Mouse (Mus musculus) c-Kit-positive CD71-negative TER-119-negative erythroid progenitor cells, embryonic 14.5 days (primary cell): ENCODE data around the gene Ppm1l.
"Not testable (repeated sequence)": the region's sequence is repeated elsewhere in the genome, so short reads cannot be mapped to it uniquely, and the experiment has no call there.

Source experiments
- DNase-seq: peaks from one replicate; pipeline ENCODE4 v3.0.0-alpha.2; 2013; ENCODE audit warnings: low read depth

The Ppm1l gene

GRCm38 (mm10) chr3:69372731-69373130, 56.1 kb downstream of the Ppm1l start:
- DNase-seq: no peak

- peak; percentile 13 for DNase-seq
Observed at GRCm38 (mm10) chr3:69373544-69374306, 57.1 kb downstream of the Ppm1l start.

GRCm38 (mm10) chr3:69374538-69374937, 57.9 kb downstream of the Ppm1l start:
- DNase-seq: no peak

- DNase-seq: no peak
Observed at GRCm38 (mm10) chr3:69374983-69375382, 58.3 kb downstream of the Ppm1l start.

GRCm38 (mm10) chr3:69381213-69381612, 64.6 kb downstream of the Ppm1l start:
- no peak for DNase-seq

- DNase-seq: not testable (repeated sequence)
Observed at GRCm38 (mm10) chr3:69391834-69392233, 75.2 kb downstream of the Ppm1l start.

GRCm38 (mm10) chr3:69392298-69392697, 75.6 kb downstream of the Ppm1l start:
- DNase-seq: no peak

GRCm38 (mm10) chr3:69393079-69393478, 76.4 kb downstream of the Ppm1l start:
- DNase-seq: no peak

GRCm38 (mm10) chr3:69393991-69394390, 77.3 kb downstream of the Ppm1l start:
- no peak for DNase-seq

- no peak for DNase-seq
Observed at GRCm38 (mm10) chr3:69395084-69395483, 78.4 kb downstream of the Ppm1l start.

- no peak for DNase-seq
Observed at GRCm38 (mm10) chr3:69397733-69398132, 81.1 kb downstream of the Ppm1l start.

GRCm38 (mm10) chr3:69399336-69399735, 82.7 kb downstream of the Ppm1l start:
- no peak for DNase-seq

GRCm38 (mm10) chr3:69403196-69403595, 86.5 kb downstream of the Ppm1l start:
- no peak for DNase-seq

- DNase-seq: no peak
Observed at GRCm38 (mm10) chr3:69406210-69406895, 89.7 kb downstream of the Ppm1l start.

GRCm38 (mm10) chr3:69408064-69408463, 91.4 kb downstream of the Ppm1l start:
- DNase-seq: no peak

GRCm38 (mm10) chr3:69416112-69416511, 99.5 kb downstream of the Ppm1l start:
- DNase-seq: no peak

GRCm38 (mm10) chr3:69422741-69423140, 106.1 kb downstream of the Ppm1l start:
- DNase-seq: no peak

GRCm38 (mm10) chr3:69423371-69423770, 106.7 kb downstream of the Ppm1l start:
- no peak for DNase-seq

GRCm38 (mm10) chr3:69424781-69425180, 108.1 kb downstream of the Ppm1l start:
- DNase-seq: not testable (repeated sequence)

GRCm38 (mm10) chr3:69427259-69427658, 110.6 kb downstream of the Ppm1l start:
- no peak for DNase-seq

- DNase-seq: no peak
Observed at GRCm38 (mm10) chr3:69428221-69428620, 111.6 kb downstream of the Ppm1l start.

GRCm38 (mm10) chr3:69429319-69429718, 112.7 kb downstream of the Ppm1l start:
- DNase-seq: no peak

- no peak for DNase-seq
Observed at GRCm38 (mm10) chr3:69433580-69433979, 116.9 kb downstream of the Ppm1l start.
